Mouse (Mus musculus) left cerebral cortex, adult 8-10 months (tissue): ENCODE measurements around the gene Cyp39a1. TPM values are rescaled to one million over a fixed set of nuclear protein-coding genes. Genes with fewer than 3 reads are reported as not detected.

Source experiments
- DNase-seq, 2 experiments: peaks; one replicate each; pipeline ENCODE4 v3.0.0; 2022; ENCODE audit warnings: low spot score in 2 of 2
- total RNA-seq, 4 experiments: library from RNA; stranded (reverse); gene quantifications; 2 replicates each; pipeline ENCODE4 v1.2.4; 2022

Gene Cyp39a1
- 1 to 10 TPM; 1.8 to 3.3 (median 2.5) TPM for total RNA-seq

- DNase-seq: no peak
Observed at GRCm38 (mm10) chr17:43667290-43667843, at the start of gene Cyp39a1. Gene Cyp39a1, plus strand, starts transcription at chr17:43667425.

GRCm38 (mm10) chr17:43619156-43619555 is 48.1 kb upstream of the Cyp39a1 start:
- no peak for DNase-seq

- no peak for DNase-seq
Observed at GRCm38 (mm10) chr17:43622076-43622475, 45.1 kb upstream of the Cyp39a1 start.

- DNase-seq: no peak
Observed at GRCm38 (mm10) chr17:43628246-43628645, 39.0 kb upstream of the Cyp39a1 start.

GRCm38 (mm10) chr17:43629026-43629495 is 38.2 kb upstream of the Cyp39a1 start:
- DNase-seq: no peak

GRCm38 (mm10) chr17:43629496-43630426 is 37.5 kb upstream of the Cyp39a1 start, which contains the start of gene Tdrd6:
Gene Tdrd6, minus strand, starts transcription at chr17:43630299.
- DNase-seq: no peak

- no peak for DNase-seq
Observed at GRCm38 (mm10) chr17:43630427-43630760, 36.8 kb upstream of the Cyp39a1 start.

GRCm38 (mm10) chr17:43637146-43637545 is 30.1 kb upstream of the Cyp39a1 start:
- DNase-seq: no peak

GRCm38 (mm10) chr17:43640825-43641224 is 26.4 kb upstream of the Cyp39a1 start:
- no peak for DNase-seq

- DNase-seq: no peak
Observed at GRCm38 (mm10) chr17:43643191-43643590, 24.0 kb upstream of the Cyp39a1 start.

GRCm38 (mm10) chr17:43644375-43644774 is 22.9 kb upstream of the Cyp39a1 start:
- DNase-seq: no peak

- DNase-seq: no peak
Observed at GRCm38 (mm10) chr17:43645136-43645535, 22.1 kb upstream of the Cyp39a1 start.

GRCm38 (mm10) chr17:43646925-43647324 is 20.3 kb upstream of the Cyp39a1 start:
- no peak for DNase-seq

GRCm38 (mm10) chr17:43649641-43650436 is 17.4 kb upstream of the Cyp39a1 start:
- DNase-seq: no peak

GRCm38 (mm10) chr17:43651314-43652046 is 15.7 kb upstream of the Cyp39a1 start:
- no peak for DNase-seq

- DNase-seq: peak; percentile 78 to 89
Observed at GRCm38 (mm10) chr17:43666576-43667289, 492 bp upstream of the Cyp39a1 start, which contains the start of gene Slc25a27. Gene Slc25a27, minus strand, starts transcription at chr17:43667214.

- DNase-seq: no peak
Observed at GRCm38 (mm10) chr17:43669145-43669695, 2.0 kb downstream of the Cyp39a1 start.

- DNase-seq: no peak
Observed at GRCm38 (mm10) chr17:43671907-43672306, 4.7 kb downstream of the Cyp39a1 start.

GRCm38 (mm10) chr17:43675228-43675627 is 8.0 kb downstream of the Cyp39a1 start:
- no peak for DNase-seq

GRCm38 (mm10) chr17:43676241-43676640 is 9.0 kb downstream of the Cyp39a1 start:
- no peak for DNase-seq
